Mouse (Mus musculus): Measurements from ENCODE around the gene Ptgr2.

GRCm38 (mm10) chr12:84304101-84304500 lies 19.1 kb downstream of the Ptgr2 start:
- TF ChIP-seq CTCF (IDR thresholded peaks at IDR 0.05) (no peak), EP300 (IDR thresholded peaks at IDR 0.05) (no peak)
